Mouse (Mus musculus) lung, embryonic 15.5 days (tissue): ENCODE measurements at regions not wholly inside any gene's neighbourhood (a gene's known extent, or its start where the extent isn't known, plus 50 kb on each side); places are given as distances from the start of the nearest gene placed in this dataset.

Experiments
- ATAC-seq: fragments of 200-750 bp; cut with Nextera tagmentation; 2 replicates; pipeline ENCODE4 v1.8.0; 2017; ENCODE audit warnings: moderate number of reproducible peaks, borderline replicate concordance; ENCODE audit not compliant: low FRiP score, low TSS enrichment; ENCODE audit errors: extremely low read depth
- H3K27ac ChIP-seq: fragments of 300-500 bp; sonication (generic); 2 replicates; pipeline ENCODE4 v1.5.1; 2015; ENCODE audit warnings: moderate library complexity, mild to moderate bottlenecking, inconsistent platforms
- H3K27me3 ChIP-seq: fragments of 300-500 bp; sonication (generic); 2 replicates; pipeline ENCODE4 v1.6.1; 2015; ENCODE audit warnings: inconsistent platforms
- H3K36me3 ChIP-seq: fragments of 300-500 bp; sonication (generic); 2 replicates; pipeline ENCODE4 v1.6.1; 2015; ENCODE audit warnings: inconsistent platforms
- H3K4me1 ChIP-seq: fragments of 300-500 bp; sonication (generic); 2 replicates; pipeline ENCODE4 v1.6.1; 2015; ENCODE audit warnings: inconsistent platforms
- H3K4me2 ChIP-seq: fragments of 300-500 bp; sonication (generic); 2 replicates; pipeline ENCODE4 v1.6.1; 2015; ENCODE audit warnings: inconsistent platforms, mild to moderate bottlenecking, moderate library complexity
- H3K4me3 ChIP-seq: fragments of 300-500 bp; sonication (generic); 2 replicates; pipeline ENCODE4 v1.5.1; 2015; ENCODE audit warnings: mild to moderate bottlenecking, inconsistent platforms
- H3K9ac ChIP-seq: fragments of 300-500 bp; sonication (generic); 2 replicates; pipeline ENCODE4 v1.6.1; 2015; ENCODE audit warnings: inconsistent platforms
- H3K9me3 ChIP-seq: fragments of 300-500 bp; sonication (generic); 2 replicates; pipeline ENCODE4 v1.6.1; 2016; ENCODE audit warnings: inconsistent platforms
- WGBS: fragments of 180-500 bp; shearing (Covaris S2); methylation state at CpG from one replicate; pipeline ENCODE4 v1.1.7; 2015; 5-methylcytosine and 5-hydroxymethylcytosine counted together

- H3K9me3 ChIP-seq, result no peaks in the 10 kb centered on the region
- H3K36me3 ChIP-seq, result no peaks in the 10 kb centered on the region
- H3K9ac ChIP-seq, result no peak overlapping the region
- no peaks in the 10 kb centered on the region for H3K4me1 ChIP-seq
- no peak overlapping the region for H3K4me2 ChIP-seq
- 40% methylated on average over 2 of the region's 2 CpGs for WGBS
- H3K27ac ChIP-seq, result no peak overlapping the region
- no peak for ATAC-seq
- no peak overlapping the region for H3K4me3 ChIP-seq
- H3K27me3 ChIP-seq, result no peaks in the 10 kb centered on the region
Measured at GRCm38 (mm10) chr3:60389032-60389431, 83.6 kb upstream of the Mbnl1 start.

- no peak overlapping the region for H3K9ac ChIP-seq
- no peak overlapping the region for H3K4me2 ChIP-seq
- H3K27me3 ChIP-seq, result no peaks in the 10 kb centered on the region
- H3K36me3 ChIP-seq, result no peaks in the 10 kb centered on the region
- ATAC-seq, result no peak
- no peak overlapping the region for H3K27ac ChIP-seq
- no peaks in the 10 kb centered on the region for H3K4me1 ChIP-seq
- no peaks in the 10 kb centered on the region for H3K9me3 ChIP-seq
- H3K4me3 ChIP-seq, result no peak overlapping the region
- WGBS, result 63% methylated on average over 4 of the region's 4 CpGs
Measured at GRCm38 (mm10) chr3:60395299-60395698, 77.3 kb upstream of the Mbnl1 start.

- Histone ChIP-seq H3K9ac (no peak overlapping the region), H3K4me2 (no peak overlapping the region), H3K27me3 (no peaks in the 10 kb centered on the region), H3K4me1 (no peaks in the 10 kb centered on the region), H3K27ac (no peak overlapping the region), H3K9me3 (no peaks in the 10 kb centered on the region), H3K4me3 (no peak overlapping the region), H3K36me3 (no peaks in the 10 kb centered on the region)
- 71% methylated on average over 3 of the region's 3 CpGs for WGBS
- ATAC-seq, result no peak
Measured at GRCm38 (mm10) chr3:60396971-60397370, 75.7 kb upstream of the Mbnl1 start.

- H3K4me3 ChIP-seq, result no peak overlapping the region
- H3K9me3 ChIP-seq, result no peaks in the 10 kb centered on the region
- H3K36me3 ChIP-seq, result no peaks in the 10 kb centered on the region
- no peaks in the 10 kb centered on the region for H3K27me3 ChIP-seq
- H3K4me2 ChIP-seq, result no peak overlapping the region
- H3K27ac ChIP-seq, result no peak overlapping the region
- H3K4me1 ChIP-seq, result no peaks in the 10 kb centered on the region
- no peak for ATAC-seq
- H3K9ac ChIP-seq, result no peak overlapping the region
Measured at GRCm38 (mm10) chr3:60398796-60399195, 73.8 kb upstream of the Mbnl1 start.

GRCm38 (mm10) chr3:60402251-60402830 is 70.3 kb upstream of the Mbnl1 start:
- Histone ChIP-seq H3K4me1 (no peaks in the 10 kb centered on the region), H3K9ac (no peak overlapping the region), H3K9me3 (no peaks in the 10 kb centered on the region), H3K27ac (no peak overlapping the region), H3K27me3 (no peaks in the 10 kb centered on the region), H3K36me3 (no peaks in the 10 kb centered on the region), H3K4me2 (no peak overlapping the region), H3K4me3 (no peak overlapping the region)
- 49% methylated on average over 5 of the region's 5 CpGs for WGBS
- ATAC-seq, result no peak

- Histone ChIP-seq H3K9me3 (no peaks in the 10 kb centered on the region), H3K27me3 (no peaks in the 10 kb centered on the region), H3K4me3 (no peak overlapping the region), H3K9ac (no peak overlapping the region), H3K4me1 (peaks cover 6% of the 10 kb centered on the region; the same call in 1 of the 2 replicates), H3K4me2 (no peak overlapping the region), H3K36me3 (no peaks in the 10 kb centered on the region), H3K27ac (peak overlapping the region; percentile 55; the same call in 1 of the 2 replicates)
- ATAC-seq, result no peak
- 73% methylated on average over 2 of the region's 2 CpGs for WGBS
Measured at GRCm38 (mm10) chr3:60407426-60407825, 65.2 kb upstream of the Mbnl1 start.

GRCm38 (mm10) chr3:60407906-60408305 is 64.7 kb upstream of the Mbnl1 start:
- H3K4me3 ChIP-seq, result no peak overlapping the region
- no peaks in the 10 kb centered on the region for H3K9me3 ChIP-seq
- no peak for ATAC-seq
- peak overlapping the region; percentile 55; the same call in 1 of the 2 replicates for H3K27ac ChIP-seq
- 58% methylated on average over 1 of the region's 1 CpGs for WGBS
- H3K27me3 ChIP-seq, result no peaks in the 10 kb centered on the region
- H3K36me3 ChIP-seq, result no peaks in the 10 kb centered on the region
- no peak overlapping the region for H3K9ac ChIP-seq
- peaks cover 6% of the 10 kb centered on the region; the same call in 1 of the 2 replicates for H3K4me1 ChIP-seq
- no peak overlapping the region for H3K4me2 ChIP-seq

- Histone ChIP-seq H3K4me3 (peak overlapping the region; percentile 32), H3K27ac (peak overlapping the region; percentile 86), H3K4me2 (peak overlapping the region; percentile 50), H3K9me3 (no peaks in the 10 kb centered on the region), H3K27me3 (no peaks in the 10 kb centered on the region), H3K36me3 (no peaks in the 10 kb centered on the region), H3K9ac (peak overlapping the region; percentile 18; the same call in 1 of the 2 replicates), H3K4me1 (peaks cover 6% of the 10 kb centered on the region; the same call in 1 of the 2 replicates)
- peak; percentile 88; the same call in 1 of the 2 replicates for ATAC-seq
- 2% methylated on average over 7 of the region's 7 CpGs for WGBS
Measured at GRCm38 (mm10) chr3:60408553-60409282, 63.9 kb upstream of the Mbnl1 start.

- ATAC-seq, result peak; percentile 71; the same call in 1 of the 2 replicates
- Histone ChIP-seq H3K9ac (peak overlapping the region; percentile 18; the same call in 1 of the 2 replicates), H3K27ac (peak overlapping the region; percentile 86)
Measured at GRCm38 (mm10) chr3:60409283-60409633, 63.4 kb upstream of the Mbnl1 start.

GRCm38 (mm10) chr3:60411746-60412145 is 60.9 kb upstream of the Mbnl1 start:
- 40% methylated on average over 1 of the region's 1 CpGs for WGBS
- Histone ChIP-seq H3K4me3 (no peak overlapping the region), H3K9me3 (no peaks in the 10 kb centered on the region), H3K36me3 (no peaks in the 10 kb centered on the region), H3K27ac (no peak overlapping the region), H3K4me2 (no peak overlapping the region), H3K9ac (no peak overlapping the region), H3K27me3 (no peaks in the 10 kb centered on the region), H3K4me1 (peaks cover 6% of the 10 kb centered on the region; the same call in 1 of the 2 replicates)
- ATAC-seq, result no peak

More at GRCm38 (mm10) chr3:60409283-60409633, 63.4 kb upstream of the Mbnl1 start:
- Histone ChIP-seq H3K9me3 (no peaks in the 10 kb centered on the region), H3K4me1 (peaks cover 6% of the 10 kb centered on the region; the same call in 1 of the 2 replicates), H3K4me3 (no peak overlapping the region), H3K4me2 (peak overlapping the region; percentile 50), H3K36me3 (no peaks in the 10 kb centered on the region), H3K27me3 (no peaks in the 10 kb centered on the region)

GRCm38 (mm10) chr3:60412206-60412605 is 60.4 kb upstream of the Mbnl1 start:
- Histone ChIP-seq H3K27ac (no peak overlapping the region), H3K9ac (no peak overlapping the region), H3K36me3 (no peaks in the 10 kb centered on the region), H3K9me3 (no peaks in the 10 kb centered on the region), H3K4me3 (no peak overlapping the region), H3K4me1 (peaks cover 6% of the 10 kb centered on the region; the same call in 1 of the 2 replicates), H3K4me2 (no peak overlapping the region), H3K27me3 (no peaks in the 10 kb centered on the region)
- ATAC-seq, result no peak

GRCm38 (mm10) chr3:60413749-60414148 is 58.9 kb upstream of the Mbnl1 start:
- Histone ChIP-seq H3K9me3 (no peaks in the 10 kb centered on the region), H3K36me3 (no peaks in the 10 kb centered on the region), H3K9ac (no peak overlapping the region), H3K4me2 (no peak overlapping the region), H3K4me3 (no peak overlapping the region), H3K4me1 (peaks cover 6% of the 10 kb centered on the region; the same call in 1 of the 2 replicates), H3K27ac (no peak overlapping the region), H3K27me3 (no peaks in the 10 kb centered on the region)
- no peak for ATAC-seq
- 45% methylated on average over 3 of the region's 3 CpGs for WGBS
